Mouse (Mus musculus): Measurements from ENCODE around the gene Pfpl.
A peak's percentile ranks its signal among the peaks of the same experiment; 100 is the strongest.

Pfpl gene

GRCm38 (mm10) chr19:12465530-12466144, 37.9 kb downstream of the Pfpl start:
- DNase-seq = no peak

DNA sequence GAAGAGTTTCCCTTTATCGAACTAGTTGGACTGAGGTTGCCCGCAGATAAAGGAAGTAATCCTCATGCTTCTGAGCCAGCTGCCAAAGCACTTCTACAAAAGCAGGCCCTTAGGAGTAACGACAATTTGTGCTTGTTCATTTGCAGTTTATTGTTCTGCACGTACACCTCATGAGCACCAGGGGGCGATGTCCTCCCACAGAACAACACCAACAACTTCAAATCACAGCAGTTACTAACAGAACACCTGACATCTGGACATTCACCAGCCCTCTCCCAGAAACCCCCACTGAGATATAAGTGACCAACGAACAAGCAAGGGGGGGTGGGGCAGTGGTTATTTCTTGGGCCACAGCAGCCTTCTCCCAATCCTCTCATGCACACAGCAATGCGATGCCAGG, 38.5 kb downstream of the Pfpl start:
- peak; percentile 62 to 68 for DNase-seq

- peak in 1 of 2 experiments; percentile 48 for DNase-seq
Measured at GRCm38 (mm10) chr19:12467436-12467835, 39.7 kb downstream of the Pfpl start.

GRCm38 (mm10) chr19:12471866-12472265, 44.2 kb downstream of the Pfpl start:
- DNase-seq = no peak

GRCm38 (mm10) chr19:12472381-12472976, 44.8 kb downstream of the Pfpl start:
- DNase-seq = no peak

- no peak for DNase-seq
Measured at GRCm38 (mm10) chr19:12473201-12473641, 45.5 kb downstream of the Pfpl start.

DNA sequence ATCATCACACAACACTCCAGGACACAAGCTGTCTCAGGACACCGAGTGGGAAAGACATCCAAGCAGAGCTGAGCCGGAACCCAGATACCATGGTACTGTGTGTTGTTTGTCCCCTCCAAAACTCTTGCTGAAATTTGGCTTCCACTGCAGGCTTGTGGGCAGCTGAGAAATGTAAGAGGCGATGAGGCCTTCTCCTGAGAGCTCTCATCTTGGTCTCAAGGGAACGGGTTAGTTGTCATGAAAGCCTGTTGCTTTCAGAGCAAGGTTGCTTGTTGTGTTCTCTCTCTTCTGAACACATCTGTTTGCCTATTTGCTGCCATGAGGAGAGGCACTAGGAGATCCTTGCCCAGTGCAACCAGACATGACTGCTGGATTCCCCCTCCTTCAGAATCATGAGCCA, 46.2 kb downstream of the Pfpl start:
- no peak for DNase-seq

- DNase-seq = peak; percentile 83 to 91
Measured at GRCm38 (mm10) chr19:12475380-12476250, 47.9 kb downstream of the Pfpl start.

GRCm38 (mm10) chr19:12476721-12477270, 49.1 kb downstream of the Pfpl start:
- no peak for DNase-seq

GRCm38 (mm10) chr19:12478369-12478768, 50.7 kb downstream of the Pfpl start:
- no peak for DNase-seq
